Mouse (Mus musculus) CH12.LX (cell line): Measurements from ENCODE around the gene Pqlc2. TPM values are rescaled to one million over a fixed set of nuclear protein-coding genes. Genes with fewer than 3 reads are reported as not detected.

Experiments used
- DNase-seq: peaks from one replicate; pipeline ENCODE4 v3.0.0-alpha.2; 2013; ENCODE audit errors: extremely low read depth
- H3K27ac ChIP-seq: 2 replicates; pipeline ENCODE4 v1.5.1; 2012; ENCODE audit warnings: low read depth, mild to moderate bottlenecking, control low read depth, moderate library complexity; ENCODE audit not compliant: insufficient read depth
- H3K27me3 ChIP-seq: replicated peaks from 2 replicates; pipeline ENCODE3; 2012; ENCODE audit warnings: inconsistent platforms
- H3K36me3 ChIP-seq, 2 experiments: replicated peaks in 1 of 2; 2 replicates each; pipeline versions ENCODE3 to v1.6.1; 2012; ENCODE audit warnings: inconsistent platforms in 1 of 2, low read length in 1 of 2, mild to moderate bottlenecking in 1 of 2, mixed read lengths in 1 of 2, moderate library complexity in 1 of 2; ENCODE audit not compliant: control insufficient read depth in 1 of 2, insufficient read depth in 1 of 2
- H3K4me1 ChIP-seq, 2 experiments: 2 replicates each; pipeline ENCODE4 v1.6.1; 2012; ENCODE audit warnings: inconsistent platforms in 1 of 2, moderate library complexity in 1 of 2; ENCODE audit not compliant: insufficient read depth in 2 of 2, control insufficient read depth in 1 of 2
- H3K4me2 ChIP-seq: 2 replicates; pipeline ENCODE4 v1.6.1; 2012; ENCODE audit warnings: low read depth, mild to moderate bottlenecking, control low read depth; ENCODE audit not compliant: poor library complexity, insufficient read depth, severe bottlenecking
- H3K4me3 ChIP-seq, 3 experiments: fragments of 150-350 bp in 1 of 3; sonication (generic) in 1 of 3; replicated peaks in 1 of 3; 2 replicates each; pipeline versions ENCODE3 to v1.5.1; 2011 to 2012; ENCODE audit warnings: low read depth in 2 of 3, low read length in 2 of 3, mild to moderate bottlenecking in 2 of 3, moderate library complexity in 2 of 3, control low read depth in 1 of 3, improper control_type of control experiment in 1 of 3, inconsistent platforms in 1 of 3, mixed read lengths in 1 of 3; ENCODE audit not compliant: poor library complexity in 1 of 3
- H3K79me2 ChIP-seq: replicated peaks from 2 replicates; pipeline ENCODE4 v1.6.1; 2012; ENCODE audit warnings: mild to moderate bottlenecking, moderate library complexity; ENCODE audit not compliant: control insufficient read depth, poor library complexity, insufficient read depth, severe bottlenecking; ENCODE audit errors: extremely low read depth
- H3K9ac ChIP-seq: 2 replicates; pipeline ENCODE4 v1.6.1; 2012; ENCODE audit warnings: low read depth, mild to moderate bottlenecking, control low read depth, moderate library complexity; ENCODE audit not compliant: insufficient read depth
- H3K9me3 ChIP-seq: replicated peaks from 2 replicates; pipeline ENCODE3; 2012; ENCODE audit warnings: low read length, inconsistent platforms, mixed read lengths
- BHLHE40 ChIP-seq: IDR thresholded peaks from 2 replicates; pipeline ENCODE4 v1.6.1; 2011; ENCODE audit warnings: mild to moderate bottlenecking, low read depth, low read length, improper control_type of control experiment
- CHD1 ChIP-seq: IDR thresholded peaks from 2 replicates; pipeline ENCODE4 v1.6.1; 2012; ENCODE audit warnings: low read depth, low read length, improper control_type of control experiment, inconsistent platforms
- ELF1 ChIP-seq: IDR thresholded peaks from 2 replicates; pipeline ENCODE4 v1.6.1; 2014; ENCODE audit warnings: low read depth, mild to moderate bottlenecking, inconsistent platforms, low read length, improper control_type of control experiment
- EP300 ChIP-seq: IDR thresholded peaks from 2 replicates; pipeline ENCODE4 v1.6.1; 2011; ENCODE audit warnings: low read length, improper control_type of control experiment
- IRF4 ChIP-seq: IDR thresholded peaks from 2 replicates; pipeline ENCODE4 v1.6.1; 2014; ENCODE audit warnings: low read depth, mild to moderate bottlenecking, inconsistent platforms, low read length, improper control_type of control experiment
- MAX ChIP-seq: IDR thresholded peaks from 2 replicates; pipeline ENCODE4 v1.6.1; 2011; ENCODE audit warnings: low read length, improper control_type of control experiment
- RAD21 ChIP-seq: IDR thresholded peaks from 2 replicates; pipeline ENCODE4 v1.6.1; 2011; ENCODE audit warnings: low read depth, mild to moderate bottlenecking, low read length, improper control_type of control experiment, moderate library complexity
- USF1 ChIP-seq: IDR thresholded peaks from 2 replicates; pipeline ENCODE4 v1.6.1; 2014; ENCODE audit warnings: low read depth, mild to moderate bottlenecking, inconsistent platforms, low read length, improper control_type of control experiment
- dilution Hi-C: fragments of 300-500 bp; cut with MboI; formaldehyde crosslinking; loops from 2 replicates; pipeline ENCODE4 v1.14.3; 2020; ENCODE audit warnings: low sequenced_read_pairs; ENCODE audit not compliant: extremely low pct_unique_long_range_greater_than_20kb, extremely low pct_ligation_motif_present
- in situ Hi-C: fragments of 300-500 bp; cut with MboI; formaldehyde crosslinking; loops from 3 replicates; pipeline ENCODE4 v1.14.3; 2019; ENCODE audit warnings: low sequenced_read_pairs, low pct_ligation_motif_present, low pct_unique_long_range_greater_than_20kb, mixed read lengths
- polyA plus RNA-seq: library from polyadenylated mRNA; unstranded; fragments of >175 nt; gene quantifications from 2 replicates; pipeline ENCODE4 v1.2.1, GENCODE M21; 2012; ENCODE audit warnings: low read depth; ENCODE audit not compliant: insufficient read length
- total RNA-seq, 2 experiments: library from RNA; depleted of rRNA; stranded (reverse); fragments of 300-350 nt in 1 of 2; fragments of >200 nt in 1 of 2; gene quantifications; 2 replicates each; pipeline ENCODE4 v1.2.3; 2012 to 2014

Pqlc2 gene
- total and polyA plus RNA-seq, 3 experiments, result 6.2 to 8.1 (median 6.8) TPM

- Histone ChIP-seq H3K36me3 (peaks cover 0 to 17% of the 10 kb centered on the region in 2 experiments), H3K9me3 (no peaks in the 10 kb centered on the region), H3K4me3 (no peak overlapping the region), H3K27ac (no peak overlapping the region), H3K27me3 (peaks cover 8% of the 10 kb centered on the region), H3K4me1 (peaks cover 26 to 61% of the 10 kb centered on the region in 2 experiments), H3K79me2 (no peaks in the 10 kb centered on the region), H3K9ac (no peak overlapping the region), H3K4me2 (peak overlapping the region; percentile 8; the same call in 1 of the 2 replicates)
- peak; percentile 82 for DNase-seq
- dilution Hi-C loops, result no loop called here
- TF ChIP-seq IRF4, result peak; percentile 18; the same call in 1 of the 2 replicates
- no peak for TF ChIP-seq RAD21
- 0 out of 2 replicates have a peak, but pooled peaks have one; percentile 44 for TF ChIP-seq EP300
- TF ChIP-seq ELF1, result 0 out of 2 replicates have a peak, but pooled peaks have one; percentile 37
- 0 out of 2 replicates have a peak, but pooled peaks have one; percentile 24 for TF ChIP-seq MAX
- TF ChIP-seq BHLHE40, result no peak
- in situ Hi-C loops, result no loop called here
Measured at GRCm38 (mm10) chr4:139307916-139308315, 2.6 kb downstream of the Pqlc2 start.

GRCm38 (mm10) chr4:139305521-139305920, 5.0 kb downstream of the Pqlc2 start:
- no peak for DNase-seq
- no peak for TF ChIP-seq USF1
- TF ChIP-seq, all 38 proteins: peak for 0
- no peak overlapping the region for H3K4me3 ChIP-seq
- no peak overlapping the region for H3K27ac ChIP-seq
- H3K79me2 ChIP-seq, result no peaks in the 10 kb centered on the region
- dilution Hi-C loops (no loop called here), in situ Hi-C loops (no loop called here)
- peaks cover 6% of the 10 kb centered on the region for H3K27me3 ChIP-seq
- peaks cover 6 to 39% of the 10 kb centered on the region in 2 experiments for H3K36me3 ChIP-seq
- H3K4me2 ChIP-seq, result no peak overlapping the region
- H3K9me3 ChIP-seq, result no peaks in the 10 kb centered on the region
- H3K4me1 ChIP-seq, result peaks cover 22 to 48% of the 10 kb centered on the region in 2 experiments
- H3K9ac ChIP-seq, result no peak overlapping the region

GRCm38 (mm10) chr4:139302241-139302640, 8.3 kb downstream of the Pqlc2 start:
- in situ Hi-C loops, result no loop called here
- Histone ChIP-seq H3K4me1 (peaks cover 23 to 47% of the 10 kb centered on the region in 2 experiments), H3K27ac (no peak overlapping the region), H3K4me3 (no peak overlapping the region), H3K27me3 (no peaks in the 10 kb centered on the region)
- TF ChIP-seq EP300, result no peak
- TF ChIP-seq CHD1, result no peak
- TF ChIP-seq, all 38 proteins: peak for 0
- no peak for DNase-seq
- no peaks in the 10 kb centered on the region for H3K79me2 ChIP-seq
- dilution Hi-C loops, result no loop called here
- H3K4me2 ChIP-seq, result no peak overlapping the region
- H3K9me3 ChIP-seq, result no peaks in the 10 kb centered on the region
- H3K9ac ChIP-seq, result no peak overlapping the region
- peaks cover 6 to 66% of the 10 kb centered on the region in 2 experiments for H3K36me3 ChIP-seq
